Mouse (Mus musculus): ENCODE results near the gene Srgap1. TPM values are rescaled to one million over a fixed set of nuclear protein-coding genes. Genes with fewer than 3 reads are reported as not detected.
A peak's percentile ranks its signal among the peaks of the same experiment; 100 is the strongest.

Gene Srgap1
- polyA plus RNA-seq, 1 experiment from 2014 or later: 18.7 TPM

DNA sequence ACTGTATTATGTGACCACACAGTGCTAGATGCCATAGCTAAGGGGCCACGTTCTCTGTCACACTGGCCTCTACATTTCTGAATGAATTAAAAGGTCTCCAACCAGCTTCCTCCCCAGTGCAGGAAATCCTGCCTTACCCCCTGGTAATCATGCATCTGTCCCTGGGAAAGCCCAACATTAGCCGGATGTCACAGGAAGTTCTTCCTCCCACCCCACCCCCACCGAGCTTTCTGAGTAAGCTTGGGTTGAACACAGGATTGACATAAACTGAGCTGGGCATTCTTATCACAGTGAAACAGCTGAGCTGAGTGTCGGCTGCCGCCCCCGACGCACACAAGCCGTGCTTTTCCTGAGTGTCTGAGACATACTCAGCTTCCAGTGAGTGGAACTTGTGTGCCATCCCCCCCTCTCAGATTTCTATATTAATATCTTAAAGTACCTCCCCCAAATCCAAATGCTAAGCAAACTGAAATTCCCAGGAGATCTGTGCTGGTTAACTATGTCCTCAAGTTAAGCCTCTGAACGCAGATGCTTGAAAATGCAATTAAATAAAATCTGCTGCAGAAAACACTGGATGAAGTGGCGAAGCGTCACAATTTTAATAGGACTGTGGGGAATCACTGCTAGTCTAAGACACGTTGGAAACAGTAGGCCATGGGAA lies 38.3 kb downstream of the Srgap1 start:
- Histone ChIP-seq H3K4me3 (ENCODE audit: low read length) (no peak overlapping the region), H3K4me2 (replicated peaks; ENCODE audit: low read depth, low read length) (no peak overlapping the region; the same call in 1 of the 2 replicates), H3K4me1 (ENCODE audit: control insufficient read depth, insufficient read depth, low read length) (peaks cover 18% of the 10 kb centered on the region), H3K27ac (ENCODE audit: low read depth, low read length) (peak overlapping the region; percentile 65; the same call in 1 of the 2 replicates), H3K9me3 (ENCODE audit: control insufficient read depth, low read length) (no peaks in the 10 kb centered on the region), H3K36me3 (ENCODE audit: control insufficient read depth, insufficient read depth, low read length) (no peaks in the 10 kb centered on the region), H3K27me3 (ENCODE audit: control insufficient read depth, insufficient read depth, low read length) (no peaks in the 10 kb centered on the region), H3K9ac (ENCODE audit: low read depth, low read length) (no peak overlapping the region)
- ATAC-seq (ENCODE audit: low FRiP score, low TSS enrichment): peak; percentile 69
- 43% methylated on average over 12 of the region's 12 CpGs for WGBS

DNA sequence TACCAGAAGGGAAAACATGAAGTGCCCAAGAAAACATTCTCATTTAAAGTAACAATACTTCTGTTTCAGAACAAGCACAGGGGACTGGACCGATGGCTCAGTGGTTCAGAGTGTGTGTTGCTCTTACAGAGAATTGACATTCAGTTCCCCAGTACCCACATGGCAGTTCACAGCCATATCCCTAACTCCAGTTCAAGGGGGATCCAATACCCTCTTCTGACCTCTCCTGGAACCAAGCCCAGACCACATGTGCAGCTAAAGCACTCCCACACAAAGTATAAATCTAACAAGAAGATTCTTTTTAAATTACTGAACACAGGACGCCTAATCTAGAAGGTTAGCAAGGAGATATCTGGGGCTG lies 38.8 kb downstream of the Srgap1 start:
- Histone ChIP-seq H3K27me3 (ENCODE audit: control insufficient read depth, insufficient read depth, low read length) (no peaks in the 10 kb centered on the region), H3K4me1 (ENCODE audit: control insufficient read depth, insufficient read depth, low read length) (peaks cover 18% of the 10 kb centered on the region), H3K4me3 (ENCODE audit: low read length) (no peak overlapping the region), H3K9me3 (ENCODE audit: control insufficient read depth, low read length) (no peaks in the 10 kb centered on the region), H3K4me2 (replicated peaks; ENCODE audit: low read depth, low read length) (no peak overlapping the region), H3K36me3 (ENCODE audit: control insufficient read depth, insufficient read depth, low read length) (no peaks in the 10 kb centered on the region), H3K9ac (ENCODE audit: low read depth, low read length) (no peak overlapping the region), H3K27ac (ENCODE audit: low read depth, low read length) (peak overlapping the region; percentile 65; the same call in 1 of the 2 replicates)
- peak; percentile 36 for ATAC-seq (ENCODE audit: low FRiP score, low TSS enrichment)
- WGBS: 36% methylated on average over 2 of the region's 2 CpGs

DNA sequence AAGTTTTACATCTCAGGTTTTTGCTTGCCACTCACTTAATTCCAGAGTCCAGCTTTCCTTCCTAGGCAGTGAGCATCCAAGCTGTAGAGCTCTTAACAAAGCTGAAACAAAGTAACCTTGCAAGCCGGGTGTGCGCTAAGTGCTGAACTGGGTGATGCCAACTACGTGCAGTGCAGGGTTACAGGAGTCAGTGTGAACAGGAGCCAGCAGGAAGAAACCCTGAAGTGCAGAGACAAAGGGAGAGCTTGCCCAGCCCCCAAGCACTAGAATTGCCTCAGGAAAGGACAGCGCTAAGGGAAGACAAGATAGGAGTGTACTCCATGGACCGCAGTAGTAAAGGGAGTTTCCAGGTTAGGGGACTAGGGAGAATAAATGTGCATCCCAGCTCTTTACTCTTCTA lies 40.5 kb downstream of the Srgap1 start:
- Histone ChIP-seq H3K27me3 (ENCODE audit: control insufficient read depth, insufficient read depth, low read length) (no peaks in the 10 kb centered on the region), H3K4me1 (ENCODE audit: control insufficient read depth, insufficient read depth, low read length) (peaks cover 18% of the 10 kb centered on the region), H3K27ac (ENCODE audit: low read depth, low read length) (no peak overlapping the region), H3K36me3 (ENCODE audit: control insufficient read depth, insufficient read depth, low read length) (no peaks in the 10 kb centered on the region), H3K4me2 (replicated peaks; ENCODE audit: low read depth, low read length) (no peak overlapping the region), H3K4me3 (ENCODE audit: low read length) (no peak overlapping the region), H3K9ac (ENCODE audit: low read depth, low read length) (no peak overlapping the region), H3K9me3 (ENCODE audit: control insufficient read depth, low read length) (no peaks in the 10 kb centered on the region)
- no peak for ATAC-seq (ENCODE audit: low FRiP score, low TSS enrichment)
- whole genome bisulfite sequencing: 60% methylated on average over 5 of the region's 5 CpGs

DNA sequence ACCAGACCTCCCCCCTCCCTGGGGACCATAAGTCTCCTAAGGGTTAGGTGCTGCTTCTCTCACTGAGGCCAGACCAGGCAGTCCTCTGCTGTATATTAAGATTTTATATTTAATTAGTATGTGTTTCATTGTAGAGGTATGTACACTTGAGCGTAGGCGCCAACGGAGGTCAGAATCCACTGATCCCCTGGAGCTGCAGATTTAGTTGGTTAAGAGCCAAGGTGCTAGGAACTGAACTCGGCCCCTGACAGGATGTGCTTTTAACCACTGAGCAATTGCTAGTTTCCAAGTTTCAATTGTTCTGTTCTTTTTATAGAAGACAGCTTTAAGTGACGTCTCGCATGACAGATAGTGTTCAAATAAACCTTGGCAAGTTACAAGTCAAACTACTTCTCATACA lies 41.0 kb downstream of the Srgap1 start:
- no peak overlapping the region for H3K4me3 ChIP-seq (ENCODE audit: low read length)
- no peak overlapping the region for H3K9ac ChIP-seq (ENCODE audit: low read depth, low read length)
- no peak for ATAC-seq (ENCODE audit: low FRiP score, low TSS enrichment)
- no peaks in the 10 kb centered on the region for H3K27me3 ChIP-seq (ENCODE audit: control insufficient read depth, insufficient read depth, low read length)
- 81% methylated on average over 6 of the region's 6 CpGs for WGBS
- H3K4me1 ChIP-seq (ENCODE audit: control insufficient read depth, insufficient read depth, low read length): peaks cover 20% of the 10 kb centered on the region
- no peaks in the 10 kb centered on the region for H3K36me3 ChIP-seq (ENCODE audit: control insufficient read depth, insufficient read depth, low read length)
- no peak overlapping the region for H3K27ac ChIP-seq (ENCODE audit: low read depth, low read length)
- no peaks in the 10 kb centered on the region for H3K9me3 ChIP-seq (ENCODE audit: control insufficient read depth, low read length)
- no peak overlapping the region for H3K4me2 ChIP-seq (replicated peaks; ENCODE audit: low read depth, low read length)

DNA sequence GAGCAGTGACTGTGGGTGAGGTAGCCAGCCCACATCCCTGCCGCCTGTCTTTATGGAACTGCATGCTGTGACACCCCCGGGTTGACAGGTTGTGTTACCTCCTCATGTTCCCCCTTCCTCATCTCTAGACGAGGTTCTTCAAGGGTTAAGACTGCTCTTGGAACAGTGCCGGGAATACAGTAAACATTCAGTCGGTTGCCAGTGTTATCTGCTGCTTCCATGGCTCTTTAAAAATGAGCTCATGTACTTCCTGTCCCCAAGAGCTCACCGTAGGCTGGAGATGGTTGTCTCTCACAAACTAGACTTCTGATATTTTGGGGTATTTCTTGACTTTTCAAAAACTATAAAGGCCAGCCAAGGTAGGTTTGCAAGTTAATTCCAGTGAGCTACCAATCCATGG lies 41.6 kb downstream of the Srgap1 start:
- 0 out of 2 replicates have a peak, but pooled peaks have one; percentile 18 for ATAC-seq (ENCODE audit: low FRiP score, low TSS enrichment)
- no peak overlapping the region for H3K4me2 ChIP-seq (replicated peaks; ENCODE audit: low read depth, low read length)
- peaks cover 23% of the 10 kb centered on the region for H3K4me1 ChIP-seq (ENCODE audit: control insufficient read depth, insufficient read depth, low read length)
- no peak overlapping the region for H3K27ac ChIP-seq (ENCODE audit: low read depth, low read length)
- no peak overlapping the region for H3K9ac ChIP-seq (ENCODE audit: low read depth, low read length)
- H3K36me3 ChIP-seq (ENCODE audit: control insufficient read depth, insufficient read depth, low read length): no peaks in the 10 kb centered on the region
- WGBS: 42% methylated on average over 6 of the region's 6 CpGs
- H3K9me3 ChIP-seq (ENCODE audit: control insufficient read depth, low read length): no peaks in the 10 kb centered on the region
- H3K27me3 ChIP-seq (ENCODE audit: control insufficient read depth, insufficient read depth, low read length): no peaks in the 10 kb centered on the region
- H3K4me3 ChIP-seq (ENCODE audit: low read length): no peak overlapping the region

DNA sequence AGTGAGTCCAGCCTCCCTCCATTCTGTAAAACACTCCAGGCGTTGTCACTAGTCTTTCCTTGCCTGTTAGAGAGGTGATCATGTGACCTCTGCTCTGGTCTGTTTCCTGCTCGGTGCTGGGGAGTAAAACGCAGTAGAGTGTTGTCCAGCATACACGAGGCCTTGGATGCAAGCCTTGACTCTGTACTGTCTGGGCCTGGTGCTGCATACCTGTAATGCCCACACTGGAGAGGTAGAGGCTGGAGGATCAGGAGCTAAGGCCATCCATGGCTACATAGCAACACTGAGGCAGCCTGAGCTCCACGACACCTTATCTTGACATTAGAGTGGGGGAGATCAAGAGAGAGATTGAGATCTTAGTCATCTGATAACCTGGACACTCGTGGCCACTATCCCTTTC lies 44.2 kb downstream of the Srgap1 start:
- Histone ChIP-seq H3K9me3 (ENCODE audit: control insufficient read depth, low read length) (no peaks in the 10 kb centered on the region), H3K4me2 (replicated peaks; ENCODE audit: low read depth, low read length) (no peak overlapping the region), H3K9ac (ENCODE audit: low read depth, low read length) (no peak overlapping the region), H3K4me1 (ENCODE audit: control insufficient read depth, insufficient read depth, low read length) (peaks cover 23% of the 10 kb centered on the region; the same call in 1 of the 2 replicates), H3K27ac (ENCODE audit: low read depth, low read length) (no peak overlapping the region), H3K4me3 (ENCODE audit: low read length) (no peak overlapping the region), H3K27me3 (ENCODE audit: control insufficient read depth, insufficient read depth, low read length) (no peaks in the 10 kb centered on the region), H3K36me3 (ENCODE audit: control insufficient read depth, insufficient read depth, low read length) (no peaks in the 10 kb centered on the region)
- WGBS: 60% methylated on average over 6 of the region's 6 CpGs
- ATAC-seq (ENCODE audit: low FRiP score, low TSS enrichment): no peak

DNA sequence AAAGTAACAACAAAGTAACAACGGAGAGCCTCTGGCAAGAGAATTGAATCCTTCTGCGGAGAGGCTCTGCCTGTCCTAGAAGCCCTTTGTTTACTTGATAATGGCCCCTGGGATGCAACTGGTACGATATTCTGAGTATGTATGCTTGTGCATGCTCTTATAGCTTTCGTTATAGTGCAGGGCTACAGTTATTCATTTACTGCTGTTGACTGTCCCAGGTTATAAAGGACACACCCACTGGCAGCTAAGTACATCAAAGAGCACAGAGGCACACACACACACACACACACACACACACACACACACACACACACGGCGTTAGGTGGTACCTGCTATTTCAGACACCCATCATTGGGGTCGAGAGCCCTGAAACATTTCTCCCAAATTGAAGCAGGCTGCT lies 48.3 kb downstream of the Srgap1 start:
- Histone ChIP-seq H3K9ac (ENCODE audit: low read depth, low read length) (no peak overlapping the region), H3K27me3 (ENCODE audit: control insufficient read depth, insufficient read depth, low read length) (no peaks in the 10 kb centered on the region), H3K4me3 (ENCODE audit: low read length) (no peak overlapping the region), H3K4me1 (ENCODE audit: control insufficient read depth, insufficient read depth, low read length) (peaks cover 18% of the 10 kb centered on the region; the same call in 1 of the 2 replicates), H3K4me2 (replicated peaks; ENCODE audit: low read depth, low read length) (no peak overlapping the region), H3K27ac (ENCODE audit: low read depth, low read length) (no peak overlapping the region), H3K9me3 (ENCODE audit: control insufficient read depth, low read length) (no peaks in the 10 kb centered on the region), H3K36me3 (ENCODE audit: control insufficient read depth, insufficient read depth, low read length) (no peaks in the 10 kb centered on the region)
- 60% methylated on average over 7 of the region's 7 CpGs for WGBS
- no peak for ATAC-seq (ENCODE audit: low FRiP score, low TSS enrichment)

DNA sequence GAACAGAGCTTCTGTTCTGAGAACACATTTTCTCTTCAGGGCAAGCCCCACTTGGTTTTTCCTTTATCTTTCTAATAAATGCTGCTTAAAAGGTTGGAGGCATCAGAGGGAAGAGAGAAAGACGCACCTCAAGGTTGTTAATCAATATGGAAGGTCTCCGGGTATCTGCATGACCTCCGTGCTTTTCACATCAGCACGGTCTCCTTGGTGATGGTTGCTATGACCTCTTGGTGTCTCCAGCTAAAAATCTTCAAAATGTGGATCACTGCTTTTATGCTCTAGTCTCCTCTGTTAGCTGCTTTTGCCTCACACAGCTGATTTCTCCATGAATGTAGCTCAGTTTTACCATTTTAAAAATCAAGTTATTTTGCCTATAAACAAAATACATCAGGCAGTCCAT lies 50.6 kb downstream of the Srgap1 start:
- no peak for ATAC-seq (ENCODE audit: low FRiP score, low TSS enrichment)
- peaks cover 18% of the 10 kb centered on the region; the same call in 1 of the 2 replicates for H3K4me1 ChIP-seq (ENCODE audit: control insufficient read depth, insufficient read depth, low read length)
- WGBS: 71% methylated on average over 4 of the region's 4 CpGs

DNA sequence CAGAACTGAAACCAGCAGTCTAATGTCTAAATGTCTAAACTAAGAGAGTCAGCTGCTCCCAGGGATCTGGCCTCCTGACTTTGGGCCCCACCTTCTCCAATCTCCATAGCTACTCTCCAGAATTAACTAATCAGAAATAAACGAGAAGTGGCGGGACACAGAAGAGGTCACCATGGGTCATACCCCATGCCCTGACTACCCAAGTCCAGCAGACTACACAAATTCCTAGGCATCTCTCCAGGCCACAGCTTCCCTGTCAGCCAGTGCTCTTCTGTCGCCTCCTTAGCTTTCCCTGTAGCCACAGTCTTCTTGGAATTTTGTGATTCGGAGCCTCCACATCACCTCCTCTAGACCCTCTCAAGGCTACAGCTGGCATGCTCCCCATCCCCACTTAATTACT lies 51.7 kb downstream of the Srgap1 start:
- Histone ChIP-seq H3K36me3 (ENCODE audit: control insufficient read depth, insufficient read depth, low read length) (no peaks in the 10 kb centered on the region), H3K9me3 (ENCODE audit: control insufficient read depth, low read length) (no peaks in the 10 kb centered on the region), H3K4me2 (replicated peaks; ENCODE audit: low read depth, low read length) (no peak overlapping the region), H3K4me3 (ENCODE audit: low read length) (no peak overlapping the region), H3K27ac (ENCODE audit: low read depth, low read length) (no peak overlapping the region), H3K4me1 (ENCODE audit: control insufficient read depth, insufficient read depth, low read length) (peaks cover 14% of the 10 kb centered on the region; the same call in 1 of the 2 replicates), H3K9ac (ENCODE audit: low read depth, low read length) (no peak overlapping the region), H3K27me3 (ENCODE audit: control insufficient read depth, insufficient read depth, low read length) (no peaks in the 10 kb centered on the region)
- WGBS: 65% methylated on average over 4 of the region's 4 CpGs
- no peak for ATAC-seq (ENCODE audit: low FRiP score, low TSS enrichment)

More for the DNA sequence above, 50.6 kb downstream of the Srgap1 start:
- Histone ChIP-seq H3K9me3 (ENCODE audit: control insufficient read depth, low read length) (no peaks in the 10 kb centered on the region), H3K36me3 (ENCODE audit: control insufficient read depth, insufficient read depth, low read length) (no peaks in the 10 kb centered on the region), H3K4me2 (replicated peaks; ENCODE audit: low read depth, low read length) (no peak overlapping the region), H3K4me3 (ENCODE audit: low read length) (no peak overlapping the region), H3K9ac (ENCODE audit: low read depth, low read length) (no peak overlapping the region), H3K27ac (ENCODE audit: low read depth, low read length) (no peak overlapping the region), H3K27me3 (ENCODE audit: control insufficient read depth, insufficient read depth, low read length) (no peaks in the 10 kb centered on the region)

Data from kidney, embryonic 14.5 days (tissue).